Mouse (Mus musculus) frontal cortex, postnatal 36 days (tissue): ENCODE data around the gene Pphln1.
A peak's percentile ranks its signal among the peaks of the same experiment; 100 is the strongest.

ENCODE experiments used
- DNase-seq, 2 experiments: peaks; one replicate each; pipeline ENCODE4 v3.0.0; 2022; ENCODE audit warnings: low spot score in 2 of 2

The Pphln1 gene

GRCm38 (mm10) chr15:93433811-93434210, 35.7 kb downstream of the Pphln1 start:
- DNase-seq: no peak

- DNase-seq: no peak
These were observed 37.8 kb downstream of the Pphln1 start for GRCm38 (mm10) chr15:93435998-93436397.

GRCm38 (mm10) chr15:93438663-93439062, 40.5 kb downstream of the Pphln1 start:
- DNase-seq: peak; percentile 44 to 75

GRCm38 (mm10) chr15:93442271-93442670, 44.1 kb downstream of the Pphln1 start:
- DNase-seq: no peak

GRCm38 (mm10) chr15:93443676-93444075, 45.5 kb downstream of the Pphln1 start:
- no peak for DNase-seq

- no peak for DNase-seq
These were observed 50.7 kb downstream of the Pphln1 start for GRCm38 (mm10) chr15:93448862-93449261.

GRCm38 (mm10) chr15:93453296-93453695, 55.1 kb downstream of the Pphln1 start:
- DNase-seq: no peak

GRCm38 (mm10) chr15:93456005-93456404, 57.9 kb downstream of the Pphln1 start:
- no peak for DNase-seq

GRCm38 (mm10) chr15:93459422-93459821, 61.3 kb downstream of the Pphln1 start:
- DNase-seq: no peak

- DNase-seq: no peak
These were observed 62.9 kb downstream of the Pphln1 start for GRCm38 (mm10) chr15:93461066-93461465.

- DNase-seq: peak in 1 of 2 experiments; percentile 14
These were observed 73.5 kb downstream of the Pphln1 start for GRCm38 (mm10) chr15:93471651-93472050.

- DNase-seq: no peak
These were observed 73.9 kb downstream of the Pphln1 start for GRCm38 (mm10) chr15:93472089-93472488.

- DNase-seq: peak in 1 of 2 experiments; percentile 48
These were observed 76.1 kb downstream of the Pphln1 start for GRCm38 (mm10) chr15:93474277-93474676.

- DNase-seq: no peak
These were observed 77.5 kb downstream of the Pphln1 start for GRCm38 (mm10) chr15:93475688-93476087.

- no peak for DNase-seq
These were observed 79.6 kb downstream of the Pphln1 start for GRCm38 (mm10) chr15:93477729-93478128.

- no peak for DNase-seq
These were observed 80.5 kb downstream of the Pphln1 start for GRCm38 (mm10) chr15:93478676-93479075.

GRCm38 (mm10) chr15:93479445-93479844, 81.3 kb downstream of the Pphln1 start:
- DNase-seq: peak in 1 of 2 experiments; percentile 37

- no peak for DNase-seq
These were observed 83.0 kb downstream of the Pphln1 start for GRCm38 (mm10) chr15:93481112-93481511.

- DNase-seq: no peak
These were observed 86.1 kb downstream of the Pphln1 start for GRCm38 (mm10) chr15:93484261-93484710.

GRCm38 (mm10) chr15:93485252-93485651, 87.1 kb downstream of the Pphln1 start:
- no peak for DNase-seq

GRCm38 (mm10) chr15:93486066-93486465, 87.9 kb downstream of the Pphln1 start:
- DNase-seq: no peak

GRCm38 (mm10) chr15:93489597-93489996, 91.4 kb downstream of the Pphln1 start:
- no peak for DNase-seq

GRCm38 (mm10) chr15:93494700-93495099, 96.5 kb downstream of the Pphln1 start:
- no peak for DNase-seq

- no peak for DNase-seq
These were observed 101.7 kb downstream of the Pphln1 start for GRCm38 (mm10) chr15:93499866-93500265.
